Mouse (Mus musculus): ENCODE data around the gene Pygb. TPM values are rescaled to one million over a fixed set of nuclear protein-coding genes. Genes with fewer than 3 reads are reported as not detected.

Pygb gene
- 78.6 and 88.9 TPM in 2 replicates for polyA plus RNA-seq (2012; rRNA removed; ENCODE audit: low replicate concordance)

DNA sequence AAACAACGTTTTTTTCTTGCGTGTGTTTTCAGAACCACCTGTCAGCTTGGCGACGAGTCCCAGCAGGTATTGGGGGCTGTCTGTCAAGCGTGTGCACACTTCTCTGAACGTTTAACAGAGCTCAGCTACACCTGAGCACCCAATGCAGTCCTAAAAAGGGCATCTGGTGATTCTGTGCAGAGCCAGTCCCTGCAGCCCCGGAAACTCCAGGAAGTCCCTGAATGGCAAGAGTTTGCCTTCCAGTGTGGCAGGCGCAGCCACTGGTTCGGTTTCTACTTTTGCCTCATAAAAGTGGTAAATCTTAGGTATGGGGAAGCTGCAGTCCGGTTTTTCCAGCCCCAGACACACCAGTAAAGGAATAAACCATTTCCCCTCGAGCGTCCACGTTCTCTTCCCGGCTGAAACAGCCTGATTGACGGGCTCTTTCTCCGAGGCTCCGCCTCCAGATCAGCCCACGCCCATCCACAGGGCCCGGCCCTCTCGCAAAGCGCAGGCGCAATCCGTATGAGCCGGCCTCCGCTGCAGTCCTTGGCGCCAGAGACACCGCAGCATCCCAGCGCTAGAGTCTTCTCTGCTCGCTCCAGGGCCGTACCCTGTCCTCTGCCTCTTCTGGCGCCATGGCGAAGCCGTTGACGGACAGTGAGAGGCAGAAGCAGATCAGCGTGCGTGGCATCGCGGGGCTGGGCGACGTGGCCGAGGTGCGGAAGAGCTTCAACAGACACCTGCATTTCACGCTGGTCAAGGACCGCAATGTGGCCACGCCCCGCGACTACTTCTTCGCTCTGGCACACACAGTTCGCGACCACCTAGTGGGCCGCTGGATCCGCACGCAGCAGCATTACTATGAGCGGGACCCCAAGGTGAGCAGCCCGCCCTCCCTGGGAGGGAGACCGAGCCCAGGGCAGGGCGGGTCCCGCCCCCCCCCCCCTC, at the start of gene Pygb:
Pygb (plus strand) TSS at position 485 of the 930 bp plus-strand sequence.

DNA sequence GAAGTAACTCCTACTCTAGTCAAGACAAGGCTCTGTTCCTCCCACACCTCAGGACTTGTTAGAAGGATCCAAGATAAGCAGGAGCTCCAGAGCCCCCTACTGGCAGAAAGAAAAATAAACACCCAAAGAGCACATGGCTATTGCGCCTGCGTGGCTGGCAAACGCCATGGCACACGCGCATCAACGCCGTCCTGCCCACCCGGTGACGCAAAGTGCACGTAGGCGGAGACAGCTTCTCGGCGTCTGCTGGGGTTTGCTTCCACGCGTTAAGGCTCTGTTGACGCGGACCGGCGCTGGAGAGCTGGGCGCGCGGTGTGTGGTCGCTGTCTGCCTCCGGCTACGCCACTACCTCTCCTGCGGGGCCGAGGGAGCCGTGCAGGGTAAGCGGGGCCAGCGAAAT, 37.7 kb upstream of the Pygb start, which contains the start of gene Entpd6:
Entpd6 (plus strand) TSS at position 189 of the 400 bp plus-strand sequence.

Other genes with a start within 250 kb of the Pygb start
- 12.9 and 17.0 TPM in 2 replicates for gene Cst7, start 216.3 kb upstream of the Pygb start, polyA plus RNA-seq (2012; rRNA removed; ENCODE audit: low replicate concordance)
- gene Apmap, start 178.2 kb upstream of the Pygb start, polyA plus RNA-seq (2012; rRNA removed; ENCODE audit: low replicate concordance): 77.5 and 94.2 TPM in 2 replicates
- 67.1 and 85.9 TPM in 2 replicates for gene Acss1, start 118.2 kb upstream of the Pygb start, polyA plus RNA-seq (2012; rRNA removed; ENCODE audit: low replicate concordance)
- gene Vsx1, start 97.4 kb upstream of the Pygb start, polyA plus RNA-seq (2012; rRNA removed; ENCODE audit: low replicate concordance): not detected in 2 replicates
- 46.0 and 55.1 TPM in 2 replicates for gene Entpd6, start 37.7 kb upstream of the Pygb start, polyA plus RNA-seq (2012; rRNA removed; ENCODE audit: low replicate concordance)
- 67.3 and 90.2 TPM in 2 replicates for gene Abhd12, start 118.0 kb downstream of the Pygb start, polyA plus RNA-seq (2012; rRNA removed; ENCODE audit: low replicate concordance)
- gene Gins1, start 118.7 kb downstream of the Pygb start, polyA plus RNA-seq (2012; rRNA removed; ENCODE audit: low replicate concordance): 0.97 and 1.3 TPM in 2 replicates

Measured in mammary gland, adult 2 months (tissue).